Mouse (Mus musculus) small intestine, adult 2 months (tissue): Measurements from ENCODE around the gene Fam166a.

Experiments used
- CTCF ChIP-seq: fragments of 200-500 bp; IDR thresholded peaks from 2 replicates; pipeline ENCODE4 v1.5.1; 2012; ENCODE audit warnings: low read depth, mild to moderate bottlenecking, control low read depth, inconsistent platforms, low read length, moderate library complexity, mixed read lengths; ENCODE audit not compliant: insufficient replicate concordance, insufficient read length; ENCODE audit errors: extremely low read depth
- POLR2A ChIP-seq: fragments of 200-500 bp; IDR thresholded peaks from 2 replicates; pipeline ENCODE4 v1.6.1; 2012; ENCODE audit warnings: low read depth, mild to moderate bottlenecking, control low read depth, inconsistent platforms, low read length, moderate library complexity

DNA sequence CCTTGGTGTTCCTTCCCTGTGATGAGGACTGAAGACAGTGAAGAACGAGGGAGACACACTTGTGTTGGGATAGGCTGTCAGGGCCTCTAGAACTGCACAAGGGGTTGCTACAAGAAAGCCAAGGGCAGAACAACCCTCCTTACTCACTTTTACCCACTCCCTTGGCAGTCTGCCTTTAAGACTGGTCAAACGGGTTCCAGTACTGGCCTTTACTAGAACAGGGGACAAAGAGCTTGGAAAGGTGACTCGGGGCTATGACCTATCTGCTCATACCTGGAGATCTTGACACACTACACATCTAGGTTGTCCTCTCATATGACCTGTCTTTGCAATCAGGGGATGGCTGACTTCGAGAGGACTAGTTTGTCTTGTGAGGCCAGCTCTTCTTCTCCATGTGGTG is 19.0 kb downstream of the Fam166a start:
- TF ChIP-seq CTCF (no peak), POLR2A (no peak)
